Mouse (Mus musculus): ENCODE measurements around the gene Mier3. TPM values are rescaled to one million over a fixed set of nuclear protein-coding genes. Genes with fewer than 3 reads are reported as not detected.

Mier3 gene
- polyA plus RNA-seq, 1 experiment: 13.2 TPM

- no peak overlapping the region for H3K4me3 ChIP-seq (ENCODE audit: insufficient read depth, low read length)
- H3K4me1 ChIP-seq (ENCODE audit: control insufficient read depth, insufficient read depth, low read length): no peaks in the 10 kb centered on the region
- H3K27ac ChIP-seq (ENCODE audit: insufficient read depth, low read depth, low read length): no peak overlapping the region
- TF ChIP-seq CTCF (IDR thresholded peaks at IDR 0.05; ENCODE audit: low read depth, low read length) (no peak), POLR2A (IDR thresholded peaks at IDR 0.05; ENCODE audit: borderline replicate concordance, low read depth, low read length) (no peak)
These were observed 76.2 kb downstream of the Mier3 start for GRCm38 (mm10) chr13:111756986-111757385.

- TF ChIP-seq CTCF (IDR thresholded peaks at IDR 0.05; ENCODE audit: low read depth, low read length) (no peak), POLR2A (IDR thresholded peaks at IDR 0.05; ENCODE audit: borderline replicate concordance, low read depth, low read length) (no peak)
- no peak overlapping the region for H3K27ac ChIP-seq (ENCODE audit: insufficient read depth, low read depth, low read length)
- no peak overlapping the region for H3K4me3 ChIP-seq (ENCODE audit: insufficient read depth, low read length)
- H3K4me1 ChIP-seq (ENCODE audit: control insufficient read depth, insufficient read depth, low read length): no peaks in the 10 kb centered on the region
These were observed 81.7 kb downstream of the Mier3 start for GRCm38 (mm10) chr13:111762526-111762925.

Other genes with a start within 250 kb of the Mier3 start
- 47.7 and 50.8 TPM in 2 replicates for gene Gpbp1, start 190.9 kb upstream of the Mier3 start, polyA plus RNA-seq (2012; ENCODE audit: insufficient read depth, insufficient read length, missing spikeins)
- not detected in 2 replicates for gene Gm49496, start 131.0 kb upstream of the Mier3 start, polyA plus RNA-seq (2012; ENCODE audit: insufficient read depth, insufficient read length, missing spikeins)
- gene Gm10198, start 88.2 kb upstream of the Mier3 start, polyA plus RNA-seq (2012; ENCODE audit: insufficient read depth, insufficient read length, missing spikeins): not detected in 2 replicates
- gene Map3k1, start 128.0 kb downstream of the Mier3 start, polyA plus RNA-seq (2012; ENCODE audit: insufficient read depth, insufficient read length, missing spikeins): 58.7 and 61.5 TPM in 2 replicates

Data from bone marrow macrophage, adult 2 months (primary cell).